Comparison of ENCODE assay signal across 15 mouse cellular contexts in genomic region chr9:83540975-83541374, GRCm38 (mm10). TPM values are rescaled to one million over a fixed set of nuclear protein-coding genes. Genes with fewer than 3 reads are reported as not detected.
DNase-seq lines count a peak whose midpoint lies in the region; ATAC-seq and TF ChIP-seq lines count a peak whose summit lies in the region.
"Had no signal": no experiment of that assay in that cellular context is flagged by ENCODE, and none has a peak within 500 bp of the region (broad histone marks: within the 10 kb centered on the region; RNA-seq: fewer than 3 reads in every experiment).

No protein-coding gene starts in this region.

- H3K36me3 ChIP-seq in intestine, embryonic 15.5 days: no peaks in the 10 kb centered on the region
- no peaks in the 10 kb centered on the region for H3K36me3 ChIP-seq in intestine, postnatal 0 days (ENCODE audit: control insufficient read depth, insufficient read depth)
- no peaks in the 10 kb centered on the region for H3K36me3 ChIP-seq in kidney, adult 2 months (ENCODE audit: control insufficient read depth, insufficient read depth, low read length)
- no peaks in the 10 kb centered on the region for H3K36me3 ChIP-seq in hindbrain, embryonic 10.5 days
- H3K36me3 ChIP-seq: embryonic facial prominence, embryonic 12.5 days had no signal

- no peak for TF ChIP-seq CTCF in intestine, postnatal 0 days (IDR thresholded peaks at IDR 0.05; ENCODE audit: low read depth)
- no peak for TF ChIP-seq CTCF in kidney, adult 2 months (conservative IDR thresholded peaks at IDR 0.05; ENCODE audit: insufficient read depth, insufficient read length, low read depth, low read length)

- peak; percentile 60 for DNase-seq in heart, adult 11 months
- DNase-seq in heart, postnatal 36 days: no peak
- peak; percentile 63 for DNase-seq in kidney, adult 2 months
- DNase-seq in kidney, postnatal 25 days: peak; percentile 70 to 75
- no peak for DNase-seq in thymus, postnatal 14 days
- DNase-seq in hindbrain, embryonic 10.5 days (ENCODE audit: low spot score): no peak
- DNase-seq: gastrocnemius, postnatal 25 days; layer of hippocampus, adult 9-11 months; lung, adult 2 months; midbrain, embryonic 14.5 days had no signal

- H3K4me1 ChIP-seq in intestine, embryonic 15.5 days (replicated peaks): peaks cover 3% of the 10 kb centered on the region; the same call in 1 of the 2 replicates
- H3K4me1 ChIP-seq in intestine, postnatal 0 days (replicated peaks; ENCODE audit: control insufficient read depth, insufficient read depth, low read length): no peaks in the 10 kb centered on the region; the same call in 1 of the 2 replicates
- no peaks in the 10 kb centered on the region; the same call in 1 of the 2 replicates for H3K4me1 ChIP-seq in kidney, adult 2 months (ENCODE audit: control insufficient read depth, insufficient read depth, low read length)
- H3K4me1 ChIP-seq in hindbrain, embryonic 10.5 days (replicated peaks): peaks cover 10% of the 10 kb centered on the region; the same call in 1 of the 2 replicates

- H3K27me3 ChIP-seq in intestine, embryonic 15.5 days (replicated peaks): no peaks in the 10 kb centered on the region
- no peaks in the 10 kb centered on the region for H3K27me3 ChIP-seq in intestine, postnatal 0 days (replicated peaks; ENCODE audit: control insufficient read depth, insufficient read depth, low read length)
- no peaks in the 10 kb centered on the region for H3K27me3 ChIP-seq in kidney, adult 2 months (replicated peaks; ENCODE audit: control insufficient read depth, insufficient read depth, low read length)
- H3K27me3 ChIP-seq in hindbrain, embryonic 10.5 days (ENCODE audit: insufficient read depth, poor library complexity, severe bottlenecking): no peaks in the 10 kb centered on the region
- H3K27me3 ChIP-seq: embryonic facial prominence, embryonic 12.5 days had no signal

- H3K9ac ChIP-seq in intestine, embryonic 15.5 days: no peak overlapping the region
- H3K9ac ChIP-seq in intestine, postnatal 0 days (ENCODE audit: low read depth, low read length): no peak overlapping the region
- H3K9ac ChIP-seq: embryonic facial prominence, embryonic 12.5 days had no signal

- H3K4me2 ChIP-seq in intestine, embryonic 15.5 days (replicated peaks): no peak overlapping the region
- no peak overlapping the region for H3K4me2 ChIP-seq in intestine, postnatal 0 days (replicated peaks; ENCODE audit: low read depth)
- H3K4me2 ChIP-seq: embryonic facial prominence, embryonic 12.5 days had no signal

- ATAC-seq in intestine, embryonic 15.5 days: peak; percentile 24; the same call in 1 of the 2 replicates
- no peak for ATAC-seq in intestine, postnatal 0 days
- ATAC-seq: hindbrain, embryonic 16.5 days had no signal

- no peaks in the 10 kb centered on the region for H3K9me3 ChIP-seq in intestine, embryonic 15.5 days
- no peaks in the 10 kb centered on the region for H3K9me3 ChIP-seq in intestine, postnatal 0 days (ENCODE audit: control insufficient read depth)
- H3K9me3 ChIP-seq in hindbrain, embryonic 10.5 days: no peaks in the 10 kb centered on the region
- H3K9me3 ChIP-seq: embryonic facial prominence, embryonic 12.5 days had no signal

- no peak overlapping the region for H3K4me3 ChIP-seq in intestine, embryonic 15.5 days (replicated peaks)
- H3K4me3 ChIP-seq in intestine, postnatal 0 days (ENCODE audit: low read depth, low read length): no peak overlapping the region
- no peak overlapping the region for H3K4me3 ChIP-seq in kidney, adult 2 months (ENCODE audit: insufficient read depth, low read depth, low read length)
- H3K4me3 ChIP-seq in hindbrain, embryonic 10.5 days: no peak overlapping the region
- H3K4me3 ChIP-seq: embryonic facial prominence, embryonic 12.5 days had no signal

- intact Hi-C loops in heart, postnatal 36 days (cut with DNase I): loop anchor here (5.0 to 10.0 kb wide), 2 partner anchors 71 to 566 kb away; partner anchors contain the start of gene Phip

- no peak overlapping the region for H3K27ac ChIP-seq in intestine, embryonic 15.5 days
- no peak overlapping the region for H3K27ac ChIP-seq in intestine, postnatal 0 days (ENCODE audit: low read depth, low read length)
- H3K27ac ChIP-seq in kidney, adult 2 months (ENCODE audit: insufficient read depth, low read depth, low read length): no peak overlapping the region
- no peak overlapping the region for H3K27ac ChIP-seq in hindbrain, embryonic 10.5 days
- H3K27ac ChIP-seq: embryonic facial prominence, embryonic 12.5 days; macrophage had no signal

- no peak for TF ChIP-seq POLR2A in kidney, adult 2 months (IDR thresholded peaks at IDR 0.05; ENCODE audit: low read depth, low read length)

- 42% methylated on average over 3 of the region's 3 CpGs for WGBS in intestine, embryonic 15.5 days
- 28% methylated on average over 3 of the region's 3 CpGs for WGBS in intestine, postnatal 0 days
- WGBS in kidney, adult 2 months: 36% methylated on average over 3 of the region's 3 CpGs
- WGBS in hindbrain, embryonic 10.5 days: 95% methylated on average over 3 of the region's 3 CpGs

RNA-seq across cellular contexts. Expression of gene Sh3bgrl2, which starts 7.2 kb away (rescaled TPM):
- 1 to 10 TPM; 4.3 to 6.3 TPM for total RNA-seq in heart, postnatal 36 days (2021)
- 18.0 and 20.8 TPM in 2 replicates for polyA plus RNA-seq in intestine, embryonic 15.5 days (2015; fragmentation: Nextera tagmentation; extraction: Ambion mirVana)
- polyA plus RNA-seq in intestine, postnatal 0 days (2015; fragmentation: Nextera tagmentation; extraction: Ambion mirVana): 19.1 and 21.7 TPM in 2 replicates
- polyA plus RNA-seq in kidney, adult 2 months (2012; rRNA removed): 10.5 and 12.1 TPM in 2 replicates
- polyA plus RNA-seq in hindbrain, embryonic 10.5 days (2016; fragmentation: Nextera tagmentation; extraction: Ambion mirVana): 5.6 and 10.1 TPM in 2 replicates

Comparison
In these comparisons a context has a peak if more than half of its experiments do, and no peak if none do; other contexts are left out.
1. DNase-seq: peak in heart, adult 11 months (single experiment), kidney, adult 2 months (single experiment) and kidney, postnatal 25 days (2 of 2); none in heart, postnatal 36 days (0 of 2), thymus, postnatal 14 days (single experiment) and hindbrain, embryonic 10.5 days (single experiment).